Mouse (Mus musculus) hindbrain, embryonic 15.5 days (tissue): ENCODE measurements around the gene Inpp4b. TPM values are rescaled to one million over a fixed set of nuclear protein-coding genes. Genes with fewer than 3 reads are reported as not detected.

Experiments
- ATAC-seq: fragments of 200-750 bp; cut with Nextera tagmentation; 2 replicates; pipeline ENCODE4 v1.8.0; 2017; ENCODE audit warnings: low read depth, moderate number of reproducible peaks, moderate TSS enrichment; ENCODE audit not compliant: low FRiP score
- H3K27ac ChIP-seq: fragments of 300-500 bp; sonication (generic); replicated peaks from 2 replicates; pipeline ENCODE4 v1.5.1; 2015; ENCODE audit warnings: mild to moderate bottlenecking, inconsistent platforms
- H3K27me3 ChIP-seq: fragments of 300-500 bp; sonication (generic); 2 replicates; pipeline ENCODE4 v1.6.1; 2015; ENCODE audit warnings: control low read depth, inconsistent platforms
- H3K36me3 ChIP-seq: fragments of 300-500 bp; sonication (generic); 2 replicates; pipeline ENCODE4 v1.6.1; 2015; ENCODE audit warnings: control low read depth, inconsistent platforms
- H3K4me1 ChIP-seq: fragments of 300-500 bp; sonication (generic); replicated peaks from 2 replicates; pipeline ENCODE4 v1.6.1; 2015; ENCODE audit warnings: control low read depth, inconsistent platforms
- H3K4me2 ChIP-seq: fragments of 300-500 bp; sonication (generic); 2 replicates; pipeline ENCODE4 v1.6.1; 2015; ENCODE audit warnings: moderate library complexity, mild to moderate bottlenecking, inconsistent platforms
- H3K4me3 ChIP-seq: fragments of 300-500 bp; sonication (generic); 2 replicates; pipeline ENCODE4 v1.5.1; 2015; ENCODE audit warnings: mild to moderate bottlenecking, inconsistent platforms
- H3K9ac ChIP-seq: fragments of 300-500 bp; sonication (generic); 2 replicates; pipeline ENCODE4 v1.6.1; 2015; ENCODE audit warnings: inconsistent platforms
- H3K9me3 ChIP-seq: fragments of 300-500 bp; sonication (generic); 2 replicates; pipeline ENCODE4 v1.6.1; 2016; ENCODE audit warnings: control low read depth, inconsistent platforms
- WGBS: fragments of 180-500 bp; shearing (Covaris S2); methylation state at CpG from one replicate; pipeline ENCODE4 v1.1.7; 2015; 5-methylcytosine and 5-hydroxymethylcytosine counted together
- polyA plus RNA-seq: library from polyadenylated mRNA; unstranded; fragments of >200 nt; fragmentation: Nextera tagmentation; extraction: Ambion mirVana; gene quantifications from 2 replicates; pipeline ENCODE4 v1.2.1, GENCODE M21; 2015

Inpp4b gene
- polyA plus RNA-seq, 1 experiment from 2014 or later = 9.0 TPM

- H3K9me3 ChIP-seq = no peaks in the 10 kb centered on the region
- H3K27me3 ChIP-seq = no peaks in the 10 kb centered on the region
- no peak overlapping the region for H3K27ac ChIP-seq
- H3K36me3 ChIP-seq = no peaks in the 10 kb centered on the region
- no peak for ATAC-seq
- 91% methylated on average over 4 of the region's 4 CpGs for WGBS
- H3K4me3 ChIP-seq = no peak overlapping the region
- H3K9ac ChIP-seq = no peak overlapping the region
- H3K4me2 ChIP-seq = no peak overlapping the region
- no peaks in the 10 kb centered on the region for H3K4me1 ChIP-seq
Observed at GRCm38 (mm10) chr8:81643030-81643429, 300.7 kb downstream of the Inpp4b start.

GRCm38 (mm10) chr8:81692167-81692566, 349.8 kb downstream of the Inpp4b start:
- Histone ChIP-seq H3K27me3 (no peaks in the 10 kb centered on the region), H3K9me3 (no peaks in the 10 kb centered on the region), H3K4me3 (no peak overlapping the region), H3K36me3 (no peaks in the 10 kb centered on the region), H3K27ac (no peak overlapping the region), H3K4me1 (no peaks in the 10 kb centered on the region), H3K4me2 (no peak overlapping the region), H3K9ac (no peak overlapping the region)
- ATAC-seq = no peak

GRCm38 (mm10) chr8:81694893-81695292, 352.5 kb downstream of the Inpp4b start:
- Histone ChIP-seq H3K27me3 (no peaks in the 10 kb centered on the region), H3K4me1 (no peaks in the 10 kb centered on the region), H3K4me3 (no peak overlapping the region), H3K9ac (no peak overlapping the region), H3K36me3 (no peaks in the 10 kb centered on the region), H3K9me3 (no peaks in the 10 kb centered on the region), H3K4me2 (no peak overlapping the region), H3K27ac (no peak overlapping the region)
- no peak for ATAC-seq
- WGBS = 45% methylated on average over 2 of the region's 2 CpGs

- H3K9ac ChIP-seq = no peak overlapping the region
- H3K4me1 ChIP-seq = no peaks in the 10 kb centered on the region
- H3K9me3 ChIP-seq = no peaks in the 10 kb centered on the region
- no peaks in the 10 kb centered on the region for H3K27me3 ChIP-seq
- H3K4me2 ChIP-seq = no peak overlapping the region
- no peak for ATAC-seq
- H3K36me3 ChIP-seq = no peaks in the 10 kb centered on the region
- no peak overlapping the region for H3K27ac ChIP-seq
- WGBS = 86% methylated on average over 1 of the region's 1 CpGs
- H3K4me3 ChIP-seq = no peak overlapping the region
Observed at GRCm38 (mm10) chr8:81702038-81702437, 359.7 kb downstream of the Inpp4b start.

GRCm38 (mm10) chr8:81703571-81704365, 361.4 kb downstream of the Inpp4b start:
- Histone ChIP-seq H3K4me3 (no peak overlapping the region), H3K4me2 (no peak overlapping the region), H3K9ac (no peak overlapping the region), H3K4me1 (no peaks in the 10 kb centered on the region), H3K9me3 (no peaks in the 10 kb centered on the region), H3K27ac (no peak overlapping the region), H3K27me3 (no peaks in the 10 kb centered on the region), H3K36me3 (no peaks in the 10 kb centered on the region)
- no peak for ATAC-seq
- WGBS = 85% methylated on average over 3 of the region's 3 CpGs

- H3K27me3 ChIP-seq = no peaks in the 10 kb centered on the region
- no peaks in the 10 kb centered on the region for H3K4me1 ChIP-seq
- H3K4me3 ChIP-seq = no peak overlapping the region
- no peaks in the 10 kb centered on the region for H3K36me3 ChIP-seq
- WGBS = 57% methylated on average over 1 of the region's 1 CpGs
- no peak overlapping the region for H3K9ac ChIP-seq
- ATAC-seq = no peak
- H3K27ac ChIP-seq = no peak overlapping the region
- no peaks in the 10 kb centered on the region for H3K9me3 ChIP-seq
- H3K4me2 ChIP-seq = no peak overlapping the region
Observed at GRCm38 (mm10) chr8:81707436-81707835, 365.1 kb downstream of the Inpp4b start.

- no peak overlapping the region for H3K4me2 ChIP-seq
- no peaks in the 10 kb centered on the region for H3K4me1 ChIP-seq
- no peaks in the 10 kb centered on the region for H3K9me3 ChIP-seq
- no peaks in the 10 kb centered on the region for H3K27me3 ChIP-seq
- H3K36me3 ChIP-seq = no peaks in the 10 kb centered on the region
- no peak overlapping the region for H3K4me3 ChIP-seq
- H3K9ac ChIP-seq = no peak overlapping the region
- no peak for ATAC-seq
- no peak overlapping the region for H3K27ac ChIP-seq
Observed at GRCm38 (mm10) chr8:81731332-81731731, 389.0 kb downstream of the Inpp4b start.

- H3K9ac ChIP-seq = no peak overlapping the region
- no peak overlapping the region for H3K27ac ChIP-seq
- H3K9me3 ChIP-seq = no peaks in the 10 kb centered on the region
- no peaks in the 10 kb centered on the region for H3K36me3 ChIP-seq
- no peak for ATAC-seq
- no peak overlapping the region for H3K4me3 ChIP-seq
- WGBS = 92% methylated on average over 2 of the region's 2 CpGs
- no peaks in the 10 kb centered on the region for H3K27me3 ChIP-seq
- H3K4me2 ChIP-seq = no peak overlapping the region
- H3K4me1 ChIP-seq = no peaks in the 10 kb centered on the region
Observed at GRCm38 (mm10) chr8:81735655-81736054, 393.3 kb downstream of the Inpp4b start.

GRCm38 (mm10) chr8:81736103-81736502, 393.7 kb downstream of the Inpp4b start:
- Histone ChIP-seq H3K27ac (no peak overlapping the region), H3K4me3 (no peak overlapping the region), H3K9ac (no peak overlapping the region), H3K4me2 (no peak overlapping the region), H3K9me3 (no peaks in the 10 kb centered on the region), H3K36me3 (no peaks in the 10 kb centered on the region), H3K27me3 (no peaks in the 10 kb centered on the region), H3K4me1 (no peaks in the 10 kb centered on the region)
- 97% methylated on average over 1 of the region's 1 CpGs for WGBS
- ATAC-seq = no peak

GRCm38 (mm10) chr8:81742588-81742987, 400.2 kb downstream of the Inpp4b start:
- Histone ChIP-seq H3K4me2 (no peak overlapping the region), H3K36me3 (no peaks in the 10 kb centered on the region), H3K4me3 (no peak overlapping the region), H3K27me3 (no peaks in the 10 kb centered on the region), H3K9ac (no peak overlapping the region), H3K27ac (no peak overlapping the region), H3K9me3 (no peaks in the 10 kb centered on the region), H3K4me1 (no peaks in the 10 kb centered on the region)
- no peak for ATAC-seq
- 91% methylated on average over 7 of the region's 7 CpGs for WGBS

GRCm38 (mm10) chr8:81743040-81743439, 400.7 kb downstream of the Inpp4b start:
- Histone ChIP-seq H3K9me3 (no peaks in the 10 kb centered on the region), H3K9ac (no peak overlapping the region), H3K27ac (no peak overlapping the region), H3K36me3 (no peaks in the 10 kb centered on the region), H3K4me3 (no peak overlapping the region), H3K4me2 (no peak overlapping the region), H3K27me3 (no peaks in the 10 kb centered on the region), H3K4me1 (no peaks in the 10 kb centered on the region)
- no peak for ATAC-seq
- WGBS = 87% methylated on average over 3 of the region's 3 CpGs

- no peak for ATAC-seq
- Histone ChIP-seq H3K4me1 (no peaks in the 10 kb centered on the region), H3K27ac (no peak overlapping the region), H3K9ac (no peak overlapping the region), H3K27me3 (no peaks in the 10 kb centered on the region), H3K4me2 (no peak overlapping the region), H3K9me3 (no peaks in the 10 kb centered on the region), H3K36me3 (no peaks in the 10 kb centered on the region), H3K4me3 (no peak overlapping the region)
- 57% methylated on average over 1 of the region's 1 CpGs for WGBS
Observed at GRCm38 (mm10) chr8:81745439-81745838, 403.1 kb downstream of the Inpp4b start.

- Histone ChIP-seq H3K4me1 (no peaks in the 10 kb centered on the region), H3K4me3 (no peak overlapping the region), H3K27ac (no peak overlapping the region), H3K9ac (no peak overlapping the region), H3K36me3 (no peaks in the 10 kb centered on the region), H3K27me3 (no peaks in the 10 kb centered on the region), H3K4me2 (no peak overlapping the region), H3K9me3 (no peaks in the 10 kb centered on the region)
- 88% methylated on average over 1 of the region's 1 CpGs for WGBS
- no peak for ATAC-seq
Observed at GRCm38 (mm10) chr8:81751159-81751558, 408.8 kb downstream of the Inpp4b start.
